Mouse (Mus musculus) kidney, adult 2 months (tissue): ENCODE results near the gene Il11ra1. TPM values are rescaled to one million over a fixed set of nuclear protein-coding genes. Genes with fewer than 3 reads are reported as not detected.
A peak's percentile ranks its signal among the peaks of the same experiment; 100 is the strongest.

Experiments
- DNase-seq: peaks from one replicate; pipeline ENCODE4 v3.0.0; 2021
- H3K27ac ChIP-seq: fragments of 200-500 bp; 2 replicates; pipeline ENCODE4 v1.5.1; 2012; ENCODE audit warnings: low read depth, low read length, control low read depth, inconsistent platforms; ENCODE audit not compliant: insufficient read depth
- H3K27me3 ChIP-seq: fragments of 200-500 bp; replicated peaks from 2 replicates; pipeline ENCODE4 v1.6.1; 2012; ENCODE audit warnings: mild to moderate bottlenecking, moderate library complexity, low read length, inconsistent platforms; ENCODE audit not compliant: control insufficient read depth, insufficient read depth
- H3K36me3 ChIP-seq: fragments of 200-500 bp; 2 replicates; pipeline ENCODE4 v1.6.1; 2012; ENCODE audit warnings: mild to moderate bottlenecking, moderate library complexity, low read length, inconsistent platforms; ENCODE audit not compliant: control insufficient read depth, insufficient read depth
- H3K4me1 ChIP-seq: fragments of 200-500 bp; 2 replicates; pipeline ENCODE4 v1.6.1; 2011; ENCODE audit warnings: low read length; ENCODE audit not compliant: control insufficient read depth, insufficient read depth
- H3K4me3 ChIP-seq: fragments of 200-500 bp; 2 replicates; pipeline ENCODE4 v1.5.1; 2011; ENCODE audit warnings: mild to moderate bottlenecking, low read depth, low read length, control low read depth; ENCODE audit not compliant: insufficient read depth
- CTCF ChIP-seq: fragments of 200-500 bp; conservative IDR thresholded peaks from 2 replicates; pipeline ENCODE4 v1.5.1; 2011; ENCODE audit warnings: low read depth, mild to moderate bottlenecking, control low read depth, low read length, moderate library complexity, mixed read lengths; ENCODE audit not compliant: insufficient read depth, insufficient read length
- POLR2A ChIP-seq: fragments of 200-500 bp; IDR thresholded peaks from one replicate; pipeline ENCODE4 v1.6.1; 2011; ENCODE audit warnings: low read depth, low read length, control low read depth
- WGBS: fragments of 180-500 bp; shearing (Covaris S2); methylation state at CpG from one replicate; pipeline ENCODE4 v1.1.7; 2018; 5-methylcytosine and 5-hydroxymethylcytosine counted together
- polyA plus RNA-seq: library from polyadenylated mRNA; depleted of rRNA; stranded (reverse); fragments of >200 nt; gene quantifications from 2 replicates; pipeline ENCODE4 v1.2.3, GENCODE M21; 2012

Il11ra1 gene
- polyA plus RNA-seq, 1 experiment, result 125 TPM

DNA sequence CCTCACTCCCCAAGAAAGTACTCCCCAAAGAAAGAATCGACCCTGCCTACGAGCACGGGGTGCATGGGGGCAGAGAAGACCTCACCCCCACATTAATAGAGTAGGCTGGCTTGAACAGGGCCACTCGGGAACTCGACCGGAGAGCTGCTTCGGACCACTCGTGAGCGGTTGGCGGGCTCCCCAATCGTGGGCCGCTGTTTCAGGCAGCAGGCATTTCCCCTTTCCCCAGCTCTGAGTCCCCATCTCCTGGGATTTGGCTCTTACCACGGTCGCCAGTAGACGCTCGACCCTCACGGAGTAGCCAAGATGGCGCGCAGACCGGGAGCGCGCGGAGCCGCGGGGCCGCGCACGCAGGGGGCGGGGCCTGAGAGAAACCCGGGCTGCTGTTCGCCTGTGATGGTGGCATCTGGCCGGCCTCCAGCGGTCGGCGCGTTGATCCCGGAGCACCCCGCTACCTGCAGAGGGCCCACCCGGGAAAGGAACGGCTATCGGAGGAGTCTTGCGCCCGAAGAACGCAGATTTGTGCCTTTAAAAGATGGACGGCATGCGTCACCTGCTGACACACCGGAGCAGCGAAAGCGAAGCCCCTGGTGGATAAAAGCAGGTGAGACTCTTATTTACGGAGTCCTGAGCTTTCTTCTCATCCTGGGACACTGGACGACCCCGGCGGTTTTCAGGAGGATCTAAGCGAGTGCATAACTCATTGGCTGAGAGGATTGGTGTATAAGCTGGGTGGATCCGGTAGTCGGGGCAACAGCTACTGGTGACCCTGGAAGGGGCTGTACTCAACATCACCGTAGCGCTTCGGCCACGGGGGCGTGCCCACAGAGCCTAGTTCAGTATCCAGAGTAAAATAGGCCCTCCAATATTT, 13.6 kb downstream of the Il11ra1 start, which contains the start of gene Rpp25l:
Gene Rpp25l (minus strand): TSS at position 338 of the 871 bp plus-strand sequence.
- under 1% methylated on average over 61 of the region's 61 CpGs for WGBS
- peak; percentile 29; the same call in 1 of the 2 replicates for TF ChIP-seq CTCF
- peak; percentile 48 for TF ChIP-seq POLR2A
- peak; percentile 90 for DNase-seq

GRCm38 (mm10) chr4:41714276-41714675, 14.5 kb downstream of the Il11ra1 start:
- no peaks in the 10 kb centered on the region for H3K27me3 ChIP-seq
- H3K4me3 ChIP-seq, result no peak overlapping the region
- DNase-seq, result peak; percentile 78
- 13% methylated on average over 8 of the region's 8 CpGs for WGBS
- TF ChIP-seq POLR2A, result no peak
- peak; percentile 82 for TF ChIP-seq CTCF
- H3K36me3 ChIP-seq, result no peaks in the 10 kb centered on the region
- H3K27ac ChIP-seq, result no peak overlapping the region
- H3K4me1 ChIP-seq, result peaks cover 2% of the 10 kb centered on the region; the same call in 1 of the 2 replicates

More for the DNA sequence above, 13.6 kb downstream of the Il11ra1 start, which contains the start of gene Rpp25l:
- peak within 1 kb of the TSS; percentile 65 for H3K27ac ChIP-seq
- no peaks in the 10 kb centered on the region for H3K27me3 ChIP-seq
- peak within 1 kb of the TSS; percentile 89 for H3K4me3 ChIP-seq
- peaks cover 2% of the 10 kb centered on the region; the same call in 1 of the 2 replicates for H3K4me1 ChIP-seq
- H3K36me3 ChIP-seq, result no peaks in the 10 kb centered on the region

GRCm38 (mm10) chr4:41715082-41715481, 15.3 kb downstream of the Il11ra1 start:
- Histone ChIP-seq H3K27me3 (no peaks in the 10 kb centered on the region), H3K4me1 (peaks cover 2% of the 10 kb centered on the region; the same call in 1 of the 2 replicates), H3K36me3 (no peaks in the 10 kb centered on the region), H3K27ac (no peak overlapping the region), H3K4me3 (no peak overlapping the region)
- 75% methylated on average over 8 of the region's 8 CpGs for WGBS
- DNase-seq, result no peak
- TF ChIP-seq CTCF, result no peak
- TF ChIP-seq POLR2A, result no peak

DNA sequence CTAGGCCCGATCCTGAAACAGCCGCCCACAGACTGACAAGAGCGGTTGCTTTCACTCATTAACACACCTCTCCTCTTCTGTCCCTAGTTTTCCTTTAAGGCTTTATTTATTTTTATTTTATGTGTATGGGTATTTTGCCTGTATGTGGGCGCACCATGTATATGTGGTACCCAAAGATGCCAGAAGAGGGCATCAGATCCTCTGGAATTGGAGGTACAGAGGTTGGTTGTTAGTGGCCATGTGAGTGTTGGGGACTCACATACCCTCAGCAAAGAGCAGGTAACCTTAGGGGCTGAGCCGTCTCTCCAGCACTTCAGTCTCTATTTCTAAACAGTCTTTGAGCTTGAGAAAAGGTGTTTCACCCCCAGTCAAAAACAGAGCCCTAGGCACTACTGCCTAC, 15.8 kb downstream of the Il11ra1 start:
- H3K27me3 ChIP-seq, result no peaks in the 10 kb centered on the region
- peaks cover 2% of the 10 kb centered on the region; the same call in 1 of the 2 replicates for H3K4me1 ChIP-seq
- no peak overlapping the region for H3K4me3 ChIP-seq
- no peak for TF ChIP-seq POLR2A
- peak; percentile 44 for TF ChIP-seq CTCF
- 84% methylated on average over 5 of the region's 5 CpGs for WGBS
- peak; percentile 63 for DNase-seq
- no peaks in the 10 kb centered on the region for H3K36me3 ChIP-seq
- H3K27ac ChIP-seq, result no peak overlapping the region

GRCm38 (mm10) chr4:41716834-41717233, 17.0 kb downstream of the Il11ra1 start:
- Histone ChIP-seq H3K4me3 (no peak overlapping the region), H3K27me3 (no peaks in the 10 kb centered on the region), H3K4me1 (peaks cover 2% of the 10 kb centered on the region; the same call in 1 of the 2 replicates), H3K36me3 (no peaks in the 10 kb centered on the region), H3K27ac (no peak overlapping the region)
- TF ChIP-seq CTCF (no peak), POLR2A (no peak)
- DNase-seq, result no peak
- 84% methylated on average over 6 of the region's 6 CpGs for WGBS

GRCm38 (mm10) chr4:41722918-41723351, 23.1 kb downstream of the Il11ra1 start, which contains the start of gene Dctn3:
Gene Dctn3 (minus strand): TSS chr4:41723170.
- Histone ChIP-seq H3K27ac (no peak within 1 kb of the TSS), H3K27me3 (no peaks in the 10 kb centered on the region; the same call in 1 of the 2 replicates), H3K4me3 (peak within 1 kb of the TSS; percentile 97), H3K36me3 (no peaks in the 10 kb centered on the region), H3K4me1 (peaks cover 3% of the 10 kb centered on the region; the same call in 1 of the 2 replicates)
- WGBS, result under 1% methylated on average over 27 of the region's 27 CpGs
- peak; percentile 48 for TF ChIP-seq POLR2A
- TF ChIP-seq CTCF, result no peak
- DNase-seq, result peak; percentile 97
